Mouse (Mus musculus): Measurements from ENCODE around the gene 9830107B12Rik. TPM values are rescaled to one million over a fixed set of nuclear protein-coding genes. Genes with fewer than 3 reads are reported as not detected.

Gene 9830107B12Rik
- polyA plus RNA-seq, 1 experiment from 2014 or later: not detected

GRCm38 (mm10) chr17:48080626-48081025, 65.4 kb downstream of the 9830107B12Rik start:
- Histone ChIP-seq H3K4me1 (ENCODE audit: control insufficient read depth, insufficient read depth, low read length) (no peaks in the 10 kb centered on the region), H3K9me3 (ENCODE audit: control insufficient read depth, low read length) (no peaks in the 10 kb centered on the region), H3K4me2 (ENCODE audit: low read length) (no peak overlapping the region), H3K36me3 (ENCODE audit: control insufficient read depth, insufficient read depth, low read length) (no peaks in the 10 kb centered on the region), H3K4me3 (replicated peaks; ENCODE audit: low read depth, low read length) (no peak overlapping the region), H3K9ac (replicated peaks; ENCODE audit: low read length) (no peak overlapping the region), H3K27ac (replicated peaks; ENCODE audit: low read depth, low read length) (no peak overlapping the region), H3K27me3 (ENCODE audit: control insufficient read depth, insufficient read depth, low read length) (no peaks in the 10 kb centered on the region)
- no peak for ATAC-seq (ENCODE audit: low FRiP score, low TSS enrichment)
- DNase-seq: no peak
- WGBS: 57% methylated on average over 3 of the region's 3 CpGs

Other genes with a start within 250 kb of the 9830107B12Rik start
- 40.6 and 40.9 TPM in 2 replicates for gene Foxp4, start 221.6 kb downstream of the 9830107B12Rik start, polyA plus RNA-seq (2014; fragmentation: Nextera tagmentation; extraction: Ambion mirVana)
- not detected in 2 replicates for gene 1700122O11Rik, start 108.0 kb downstream of the 9830107B12Rik start, polyA plus RNA-seq (2014; fragmentation: Nextera tagmentation; extraction: Ambion mirVana)
- not detected in 2 replicates for gene 1700067P10Rik, start 56.9 kb downstream of the 9830107B12Rik start, polyA plus RNA-seq (2014; fragmentation: Nextera tagmentation; extraction: Ambion mirVana)
- 0.32 TPM in 1 of 2 replicates, not detected in the other for gene A530064D06Rik, start 21.0 kb upstream of the 9830107B12Rik start, polyA plus RNA-seq (2014; fragmentation: Nextera tagmentation; extraction: Ambion mirVana)
- gene Trem1, start 86.5 kb upstream of the 9830107B12Rik start, polyA plus RNA-seq (2014; fragmentation: Nextera tagmentation; extraction: Ambion mirVana): not detected in 2 replicates
- not detected in 2 replicates for gene Trem3, start 101.5 kb upstream of the 9830107B12Rik start, polyA plus RNA-seq (2014; fragmentation: Nextera tagmentation; extraction: Ambion mirVana)
- not detected in 2 replicates for gene Treml4, start 118.0 kb upstream of the 9830107B12Rik start, polyA plus RNA-seq (2014; fragmentation: Nextera tagmentation; extraction: Ambion mirVana)
- gene Treml2, start 153.2 kb upstream of the 9830107B12Rik start, polyA plus RNA-seq (2014; fragmentation: Nextera tagmentation; extraction: Ambion mirVana): 0.12 TPM in 1 of 2 replicates, not detected in the other
- 0.55 TPM in 1 of 2 replicates, not detected in the other for gene B430306N03Rik, start 169.9 kb upstream of the 9830107B12Rik start, polyA plus RNA-seq (2014; fragmentation: Nextera tagmentation; extraction: Ambion mirVana)
- 2.6 and 3.7 TPM in 2 replicates for gene Trem2, start 200.1 kb upstream of the 9830107B12Rik start, polyA plus RNA-seq (2014; fragmentation: Nextera tagmentation; extraction: Ambion mirVana)
- gene Treml1, start 213.6 kb upstream of the 9830107B12Rik start, polyA plus RNA-seq (2014; fragmentation: Nextera tagmentation; extraction: Ambion mirVana): 0.23 and 0.51 TPM in 2 replicates